Mouse (Mus musculus): Measurements from ENCODE around the gene Myf5.

Gene Myf5

GRCm38 (mm10) chr10:107442781-107443180, 43.2 kb downstream of the Myf5 start:
- no peak for ATAC-seq (ENCODE audit: insufficient number of reproducible peaks, low FRiP score, low TSS enrichment)

DNA sequence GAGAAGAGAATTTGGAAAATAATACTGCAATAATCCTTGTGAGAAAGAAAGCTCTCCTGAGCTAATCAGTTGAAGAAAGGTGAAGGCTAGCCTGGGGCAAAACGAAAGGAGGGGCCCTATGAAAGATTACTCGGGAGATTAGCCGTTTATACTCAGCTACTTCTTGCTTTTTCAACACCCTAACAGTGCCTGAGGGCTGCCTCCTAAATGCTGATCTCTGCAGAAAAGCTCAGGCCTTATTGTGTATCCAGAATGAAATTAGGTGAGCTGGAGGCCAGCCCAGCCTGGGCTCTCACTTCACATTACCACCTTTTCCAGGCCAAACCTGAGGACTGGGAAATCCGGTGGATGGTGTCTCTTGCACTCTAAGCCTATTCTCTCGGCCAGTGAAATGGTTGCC, 49.0 kb downstream of the Myf5 start:
- ATAC-seq (ENCODE audit: insufficient number of reproducible peaks, low FRiP score, low TSS enrichment) = no peak
